In the genomic region with DNA sequence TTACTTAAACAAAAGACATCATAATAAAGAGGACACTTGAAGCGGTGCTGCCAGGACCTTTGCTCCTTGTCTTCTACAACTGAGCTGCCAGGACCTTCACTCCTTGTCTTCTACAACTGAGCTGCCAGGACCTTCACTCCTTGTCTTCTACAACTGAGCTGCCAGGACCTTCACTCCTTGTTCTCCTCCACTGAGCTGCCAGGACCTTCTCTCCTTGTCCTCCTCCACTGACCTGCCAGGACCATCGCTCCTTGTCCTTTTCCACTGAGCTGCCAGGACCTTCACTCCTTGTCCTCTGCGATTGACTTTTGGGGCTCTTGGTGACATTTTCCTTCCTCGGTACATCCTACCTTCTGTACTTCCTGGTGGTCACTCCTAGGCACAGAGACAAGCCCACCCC, we compare ENCODE assay signal across 11 mouse cellular contexts. TPM values are rescaled to one million over a fixed set of nuclear protein-coding genes. Genes with fewer than 3 reads are reported as not detected.
DNase-seq lines count a peak whose midpoint lies in the region; ATAC-seq lines count a peak whose summit lies in the region.
"Had no signal": no experiment of that assay in that cellular context is flagged by ENCODE, and none has a peak within 500 bp of the region (broad histone marks: within the 10 kb centered on the region; RNA-seq: fewer than 3 reads in every experiment).

No protein-coding gene starts in this region.

- no peak overlapping the region for H3K4me2 ChIP-seq in embryonic facial prominence, embryonic 11.5 days (ENCODE audit: low read depth, low read length)
- H3K4me2 ChIP-seq in forebrain, embryonic 11.5 days (ENCODE audit: low read depth, low read length, severe bottlenecking), result no peak overlapping the region
- H3K4me2 ChIP-seq: liver, embryonic 12.5 days had no signal

- DNase-seq in layer of hippocampus, adult 11-12 months (ENCODE audit: low spot score), result peak; percentile 3
- no peak for DNase-seq in layer of hippocampus, postnatal 14 days (ENCODE audit: low spot score in 2 of 2)
- peak; percentile 22 for DNase-seq in embryonic facial prominence, embryonic 11.5 days (ENCODE audit: low spot score)
- DNase-seq in lung, postnatal 4 days, result peak; percentile 19 to 44
- no peak for DNase-seq in forebrain, embryonic 11.5 days (ENCODE audit: low spot score)
- DNase-seq in adrenal gland, postnatal 25 days, result no peak
- DNase-seq: layer of hippocampus, adult 9-11 months had no signal

- H3K36me3 ChIP-seq in embryonic facial prominence, embryonic 11.5 days (replicated peaks; ENCODE audit: control insufficient read depth, insufficient read depth, low read depth, low read length), result no peaks in the 10 kb centered on the region
- H3K36me3 ChIP-seq in forebrain, embryonic 11.5 days (ENCODE audit: control insufficient read depth, insufficient read depth, low read length), result no peaks in the 10 kb centered on the region
- H3K36me3 ChIP-seq: forebrain, embryonic 10.5 days; liver, embryonic 12.5 days had no signal

- H3K9ac ChIP-seq in embryonic facial prominence, embryonic 11.5 days (replicated peaks; ENCODE audit: low read length), result no peak overlapping the region
- H3K9ac ChIP-seq in forebrain, embryonic 11.5 days (ENCODE audit: low read length), result no peak overlapping the region
- H3K9ac ChIP-seq: liver, embryonic 12.5 days had no signal

- H3K9me3 ChIP-seq in embryonic facial prominence, embryonic 11.5 days (replicated peaks; ENCODE audit: control insufficient read depth, low read length), result no peaks in the 10 kb centered on the region
- no peaks in the 10 kb centered on the region for H3K9me3 ChIP-seq in forebrain, embryonic 11.5 days (ENCODE audit: control insufficient read depth, low read length)
- H3K9me3 ChIP-seq: forebrain, embryonic 10.5 days; liver, embryonic 12.5 days had no signal

- 63% methylated on average over 4 of the region's 4 CpGs for WGBS in embryonic facial prominence, embryonic 11.5 days
- WGBS in forebrain, embryonic 11.5 days, result 58% methylated on average over 4 of the region's 4 CpGs

- no peak overlapping the region for H3K27ac ChIP-seq in brown adipose tissue, adult 24 weeks (replicated peaks; ENCODE audit: low read depth, low read length)
- no peak overlapping the region for H3K27ac ChIP-seq in embryonic facial prominence, embryonic 11.5 days (replicated peaks; ENCODE audit: low read depth, low read length)
- H3K27ac ChIP-seq in forebrain, embryonic 11.5 days (ENCODE audit: low read depth, low read length), result no peak overlapping the region
- H3K27ac ChIP-seq: forebrain, embryonic 10.5 days; liver, embryonic 12.5 days had no signal

- no peaks in the 10 kb centered on the region for H3K27me3 ChIP-seq in embryonic facial prominence, embryonic 11.5 days (ENCODE audit: control insufficient read depth, insufficient read depth, low read length)
- no peaks in the 10 kb centered on the region for H3K27me3 ChIP-seq in forebrain, embryonic 11.5 days (ENCODE audit: control insufficient read depth, insufficient read depth, low read length)
- H3K27me3 ChIP-seq: liver, embryonic 12.5 days had no signal

- H3K4me1 ChIP-seq in brown adipose tissue, adult 24 weeks (ENCODE audit: control insufficient read depth, insufficient read depth, insufficient read length, low read length), result peaks cover 2% of the 10 kb centered on the region; the same call in 1 of the 2 replicates
- no peaks in the 10 kb centered on the region for H3K4me1 ChIP-seq in embryonic facial prominence, embryonic 11.5 days (ENCODE audit: control insufficient read depth, insufficient read depth, low read length)
- H3K4me1 ChIP-seq in forebrain, embryonic 11.5 days (replicated peaks; ENCODE audit: control insufficient read depth, insufficient read depth, low read length), result no peaks in the 10 kb centered on the region
- H3K4me1 ChIP-seq: forebrain, embryonic 10.5 days; liver, embryonic 12.5 days had no signal

- no peak for ATAC-seq in embryonic facial prominence, embryonic 11.5 days (replicated peaks; ENCODE audit: insufficient number of reproducible peaks, low FRiP score, low TSS enrichment, low read depth)
- ATAC-seq in forebrain, embryonic 11.5 days (replicated peaks; ENCODE audit: low FRiP score), result no peak
- ATAC-seq: liver, embryonic 12.5 days had no signal

- 0 out of 2 replicates have a peak overlapping the region, but pooled peaks have one; percentile 7 for H3K4me3 ChIP-seq in brown adipose tissue, adult 24 weeks (ENCODE audit: insufficient read depth, low read depth, low read length)
- no peak overlapping the region for H3K4me3 ChIP-seq in embryonic facial prominence, embryonic 11.5 days (ENCODE audit: low read depth, low read length)
- H3K4me3 ChIP-seq in forebrain, embryonic 11.5 days (ENCODE audit: low read depth, low read length), result no peak overlapping the region
- H3K4me3 ChIP-seq: forebrain, embryonic 10.5 days; liver, embryonic 12.5 days had no signal

RNA-seq across cellular contexts. Expression of a gene that starts 3.9 kb away (rescaled TPM):
- not detected for total RNA-seq in layer of hippocampus, postnatal 14 days (2021)
- not detected in 2 replicates for polyA plus RNA-seq in brown adipose tissue, adult 24 weeks (2012; ENCODE audit: insufficient read depth, insufficient read length, missing spikeins)
- polyA plus RNA-seq in embryonic facial prominence, embryonic 11.5 days (2014; fragmentation: Nextera tagmentation; extraction: Ambion mirVana), result not detected in 2 replicates
- not detected in 2 replicates for polyA plus RNA-seq in forebrain, embryonic 11.5 days (2014; fragmentation: Nextera tagmentation; extraction: Ambion mirVana)
- total RNA-seq in adrenal gland, postnatal 25 days (2021), result not detected in 2 replicates
- polyA plus RNA-seq: forebrain, embryonic 10.5 days; heart, embryonic 14.5 days; liver, embryonic 12.5 days had no signal

RNA-seq across cellular contexts. Expression of a gene that starts 17.5 kb away (rescaled TPM):
- total RNA-seq in layer of hippocampus, postnatal 14 days (2021), result not detected
- not detected in 2 replicates for polyA plus RNA-seq in brown adipose tissue, adult 24 weeks (2012; ENCODE audit: insufficient read depth, insufficient read length, missing spikeins)
- polyA plus RNA-seq in embryonic facial prominence, embryonic 11.5 days (2014; fragmentation: Nextera tagmentation; extraction: Ambion mirVana), result not detected in 2 replicates
- polyA plus RNA-seq in forebrain, embryonic 11.5 days (2014; fragmentation: Nextera tagmentation; extraction: Ambion mirVana), result not detected in 2 replicates
- total RNA-seq in adrenal gland, postnatal 25 days (2021), result not detected in 2 replicates
- polyA plus RNA-seq: forebrain, embryonic 10.5 days; heart, embryonic 14.5 days; liver, embryonic 12.5 days had no signal

RNA-seq across cellular contexts. Expression of a gene that starts 21.2 kb away (rescaled TPM):
- not detected for total RNA-seq in layer of hippocampus, postnatal 14 days (2021)
- not detected in 2 replicates for polyA plus RNA-seq in brown adipose tissue, adult 24 weeks (2012; ENCODE audit: insufficient read depth, insufficient read length, missing spikeins)
- polyA plus RNA-seq in embryonic facial prominence, embryonic 11.5 days (2014; fragmentation: Nextera tagmentation; extraction: Ambion mirVana), result not detected in 2 replicates
- not detected in 2 replicates for polyA plus RNA-seq in forebrain, embryonic 11.5 days (2014; fragmentation: Nextera tagmentation; extraction: Ambion mirVana)
- total RNA-seq in adrenal gland, postnatal 25 days (2021), result not detected in 2 replicates
- polyA plus RNA-seq: forebrain, embryonic 10.5 days; heart, embryonic 14.5 days; liver, embryonic 12.5 days had no signal

RNA-seq across cellular contexts. Expression of a gene that starts 34.0 kb away (rescaled TPM):
- not detected for total RNA-seq in layer of hippocampus, postnatal 14 days (2021)
- not detected in 2 replicates for polyA plus RNA-seq in brown adipose tissue, adult 24 weeks (2012; ENCODE audit: insufficient read depth, insufficient read length, missing spikeins)
- 0.38 and 0.39 TPM in 2 replicates for polyA plus RNA-seq in embryonic facial prominence, embryonic 11.5 days (2014; fragmentation: Nextera tagmentation; extraction: Ambion mirVana)
- 0.25 TPM in 1 of 2 replicates, not detected in the other for polyA plus RNA-seq in forebrain, embryonic 11.5 days (2014; fragmentation: Nextera tagmentation; extraction: Ambion mirVana)
- total RNA-seq in adrenal gland, postnatal 25 days (2021), result not detected in 2 replicates
- polyA plus RNA-seq: forebrain, embryonic 10.5 days; heart, embryonic 14.5 days; liver, embryonic 12.5 days had no signal

RNA-seq across cellular contexts. Expression of a gene that starts 43.7 kb away (rescaled TPM):
- under 1 TPM; 0.21 to 0.37 TPM for total RNA-seq in layer of hippocampus, postnatal 14 days (2021)
- not detected in 2 replicates for polyA plus RNA-seq in brown adipose tissue, adult 24 weeks (2012; ENCODE audit: insufficient read depth, insufficient read length, missing spikeins)
- polyA plus RNA-seq in embryonic facial prominence, embryonic 11.5 days (2014; fragmentation: Nextera tagmentation; extraction: Ambion mirVana), result not detected in 2 replicates
- not detected in 2 replicates for polyA plus RNA-seq in forebrain, embryonic 11.5 days (2014; fragmentation: Nextera tagmentation; extraction: Ambion mirVana)
- total RNA-seq in adrenal gland, postnatal 25 days (2021), result not detected in 2 replicates
- polyA plus RNA-seq: forebrain, embryonic 10.5 days; heart, embryonic 14.5 days; liver, embryonic 12.5 days had no signal

Comparison
In these comparisons a context has a peak if more than half of its experiments do, and no peak if none do; other contexts are left out.
1. DNase-seq: peak in layer of hippocampus, adult 11-12 months (single experiment), embryonic facial prominence, embryonic 11.5 days (single experiment) and lung, postnatal 4 days (2 of 2); none in layer of hippocampus, postnatal 14 days (0 of 2), forebrain, embryonic 11.5 days (single experiment) and adrenal gland, postnatal 25 days (single experiment).